Mouse (Mus musculus) kidney, adult 8-10 months (tissue): ENCODE data around the gene Mrpl14.

Source experiments
- DNase-seq, 2 experiments: peaks; one replicate each; pipeline ENCODE4 v3.0.0; 2022

Mrpl14 gene

GRCm38 (mm10) chr17:45686093-45686619 lies at the start of gene Mrpl14:
Gene Mrpl14, plus strand, starts transcription at chr17:45686322.
- peak; percentile 82 to 88 for DNase-seq

GRCm38 (mm10) chr17:45638596-45639295 lies 47.4 kb upstream of the Mrpl14 start:
- no peak for DNase-seq

GRCm38 (mm10) chr17:45641981-45642380 lies 44.1 kb upstream of the Mrpl14 start:
- no peak for DNase-seq

GRCm38 (mm10) chr17:45642701-45643100 lies 43.4 kb upstream of the Mrpl14 start:
- peak; percentile 27 to 53 for DNase-seq

GRCm38 (mm10) chr17:45644185-45644584 lies 41.9 kb upstream of the Mrpl14 start:
- no peak for DNase-seq

DNA sequence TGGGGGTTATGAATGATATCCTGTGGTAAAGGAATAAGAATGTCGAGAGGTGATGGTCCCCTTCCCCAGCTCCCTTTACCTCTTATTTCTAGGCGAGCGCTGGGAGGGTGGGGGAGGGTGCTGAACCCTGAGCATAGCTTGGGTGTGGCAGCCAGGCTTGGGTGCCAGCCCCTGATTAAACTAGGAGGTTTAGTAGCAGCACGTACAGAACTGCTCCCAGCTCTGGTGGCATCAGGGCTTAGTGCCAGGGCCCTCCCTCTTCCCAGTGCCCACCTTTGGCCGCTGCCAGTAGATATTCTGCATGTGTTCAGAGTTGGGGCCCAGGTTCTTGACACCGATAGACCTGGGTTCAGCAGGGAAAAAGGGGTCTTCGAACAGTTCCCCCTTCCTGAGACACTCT lies 32.9 kb upstream of the Mrpl14 start:
- no peak for DNase-seq

DNA sequence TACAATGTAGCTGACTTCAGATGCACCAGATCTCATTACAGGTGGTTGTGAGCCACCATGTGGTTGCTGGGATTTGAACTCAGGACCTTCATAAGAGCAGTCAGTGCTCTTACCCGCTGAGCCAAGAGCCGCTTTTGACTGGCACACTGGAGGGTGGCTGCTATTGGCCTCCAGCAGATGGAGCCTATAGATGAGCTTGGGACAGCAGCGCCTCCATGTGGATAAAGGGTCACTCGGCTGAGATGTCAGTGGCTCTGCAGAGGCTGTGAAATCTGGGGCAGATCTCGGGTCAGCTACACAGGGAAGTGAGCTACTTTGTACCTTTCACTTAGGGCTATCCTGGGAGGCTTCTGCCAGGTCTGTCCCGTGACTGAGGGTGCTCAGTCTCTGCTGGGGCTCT lies 30.3 kb upstream of the Mrpl14 start:
- no peak for DNase-seq

- DNase-seq: no peak
These were observed 26.9 kb upstream of the Mrpl14 start, which contains the start of gene Capn11 for GRCm38 (mm10) chr17:45659225-45659624. Gene Capn11, minus strand, starts transcription at chr17:45659325.

DNA sequence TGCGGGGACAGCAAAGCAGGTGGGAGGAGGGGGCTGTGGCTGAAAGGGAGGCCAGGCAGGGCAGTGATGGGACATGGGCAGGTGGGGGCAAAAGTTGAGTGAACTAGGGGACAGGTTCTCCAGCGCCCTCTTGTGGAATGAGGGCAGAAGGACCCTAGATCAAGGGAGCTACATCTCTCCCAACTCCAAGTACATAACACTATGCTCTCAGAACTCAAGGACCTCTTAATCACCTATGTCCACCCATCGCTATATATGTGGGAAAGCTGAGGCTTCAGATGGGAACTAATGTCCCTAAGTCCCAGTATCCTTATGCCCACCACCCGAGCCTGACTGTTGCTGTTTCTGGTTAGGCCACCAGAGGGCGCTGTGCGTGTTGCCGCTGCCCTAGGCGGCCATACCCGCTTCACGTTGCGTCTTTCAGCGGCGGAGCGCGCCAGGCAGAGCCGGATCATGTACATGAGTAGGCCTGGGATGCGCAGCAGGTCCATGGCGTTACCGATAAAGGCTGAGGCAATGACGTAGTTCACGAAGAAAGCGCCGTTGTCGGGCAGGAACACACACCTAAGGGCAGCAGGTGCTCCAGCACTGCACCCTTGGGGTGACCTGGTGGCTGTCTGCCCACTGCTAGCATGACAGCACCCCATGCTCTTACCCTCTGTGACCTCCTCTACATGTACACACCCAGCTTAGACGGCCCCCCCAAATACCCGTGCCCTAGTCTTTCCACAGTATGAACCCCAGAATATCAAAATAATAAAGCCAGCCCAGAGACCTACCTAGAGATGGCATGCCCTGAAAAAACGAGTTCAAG lies 22.8 kb upstream of the Mrpl14 start:
- DNase-seq: peak; percentile 42 to 72

DNA sequence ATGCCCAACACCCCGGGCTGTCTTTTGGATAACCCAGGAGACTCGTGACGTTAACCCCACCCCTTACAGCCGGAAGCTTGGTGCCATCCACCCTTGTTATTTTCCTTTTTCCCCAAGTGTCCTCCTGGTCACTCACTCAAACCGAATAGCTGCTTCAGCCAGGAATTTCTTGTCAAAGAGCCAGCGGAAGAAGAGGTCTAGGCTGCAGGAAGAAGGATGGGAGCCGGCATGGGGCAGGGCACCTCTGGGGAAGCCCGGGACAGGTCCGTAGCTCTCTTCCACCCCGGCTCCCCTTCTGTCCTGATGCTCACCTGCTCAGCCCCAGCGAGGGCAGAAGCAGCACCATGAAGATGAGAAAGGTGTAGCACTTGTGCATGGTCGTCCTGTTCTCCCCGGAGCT lies 21.5 kb upstream of the Mrpl14 start:
- no peak for DNase-seq

DNA sequence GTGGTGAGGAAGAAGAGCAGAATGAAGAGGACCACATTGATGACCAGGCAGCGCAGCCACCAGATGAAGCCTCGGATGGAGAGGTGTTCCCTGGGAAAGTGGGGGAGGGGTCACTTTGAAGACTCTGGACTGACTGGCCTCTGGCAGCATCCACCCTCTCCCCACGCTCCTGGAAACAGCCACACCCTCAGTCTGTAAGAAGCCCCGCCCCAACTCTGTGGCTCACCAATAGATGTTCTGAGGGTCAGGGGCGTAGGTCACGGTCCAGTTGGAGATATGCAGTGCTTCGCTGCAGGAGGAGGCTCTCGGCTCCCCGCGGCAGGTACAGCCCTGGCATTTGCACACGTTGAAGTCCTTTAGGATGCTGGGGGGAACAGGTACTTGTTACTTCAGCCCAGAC lies 20.0 kb upstream of the Mrpl14 start:
- no peak for DNase-seq

DNA sequence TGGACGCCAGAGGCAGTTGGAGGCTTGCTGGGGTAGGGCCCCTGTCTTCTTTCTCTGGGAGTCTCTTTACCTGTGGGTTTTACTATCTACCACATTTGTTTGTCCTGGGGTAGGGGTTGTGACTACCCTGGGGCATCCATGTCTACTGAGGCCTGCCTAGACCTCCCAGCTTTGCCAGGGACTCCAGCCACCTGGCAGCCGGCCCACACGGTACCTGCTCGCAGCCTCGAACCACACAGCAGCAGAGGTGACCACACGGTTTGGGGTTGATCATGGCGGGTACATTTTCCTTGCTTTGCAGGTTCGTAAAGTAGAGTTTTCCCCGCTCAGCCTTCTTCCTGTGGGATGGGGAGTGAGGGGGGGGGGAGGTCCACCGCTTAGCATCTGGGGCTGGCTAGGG lies 18.6 kb upstream of the Mrpl14 start:
- DNase-seq: no peak

DNA sequence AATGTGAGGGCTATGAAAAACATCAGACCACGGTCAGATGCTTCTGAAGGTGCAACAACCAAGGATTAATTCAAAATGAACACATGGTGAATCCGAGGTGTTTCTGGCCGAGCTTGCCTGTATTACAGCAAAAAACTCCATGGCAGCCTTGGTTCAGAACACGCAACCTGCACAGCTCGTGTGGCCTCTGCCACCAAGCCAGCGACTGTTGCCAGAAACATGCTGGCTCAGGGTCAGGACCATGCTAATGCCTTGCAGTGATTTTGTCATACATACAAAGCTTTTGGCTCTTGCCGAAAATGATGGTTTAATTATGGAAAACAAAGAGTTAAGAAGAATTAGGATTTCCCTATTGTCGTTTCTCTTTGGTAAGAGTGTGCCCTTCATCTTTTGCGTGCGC lies 18.1 kb upstream of the Mrpl14 start:
- DNase-seq: no peak

- no peak for DNase-seq
These were observed 14.3 kb upstream of the Mrpl14 start for GRCm38 (mm10) chr17:45671821-45672220.

DNA sequence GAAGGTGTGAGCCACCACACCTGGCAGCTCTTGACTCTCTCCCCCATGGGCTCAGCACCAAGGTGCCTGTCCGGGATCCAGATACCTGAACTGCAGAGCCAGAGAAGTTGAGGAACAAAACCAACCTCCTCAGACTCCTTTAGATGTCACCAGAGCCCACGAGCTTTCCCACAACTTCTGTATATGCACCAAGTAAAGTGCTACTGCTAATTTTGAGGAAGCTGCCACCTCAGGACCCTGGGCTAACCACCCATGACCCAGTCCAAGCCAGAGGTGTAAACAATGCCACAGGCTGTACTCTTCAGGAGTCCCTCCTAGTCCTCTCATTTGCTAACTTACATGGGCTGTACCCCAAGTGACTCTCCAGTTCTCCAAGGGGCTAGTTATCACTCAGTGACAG lies 13.5 kb upstream of the Mrpl14 start:
- DNase-seq: no peak

- DNase-seq: peak in 1 of 2 experiments; percentile 54
These were observed 8.0 kb upstream of the Mrpl14 start for GRCm38 (mm10) chr17:45678106-45678505.

- peak; percentile 41 to 44 for DNase-seq
These were observed 5.6 kb upstream of the Mrpl14 start for GRCm38 (mm10) chr17:45680391-45680980.

DNA sequence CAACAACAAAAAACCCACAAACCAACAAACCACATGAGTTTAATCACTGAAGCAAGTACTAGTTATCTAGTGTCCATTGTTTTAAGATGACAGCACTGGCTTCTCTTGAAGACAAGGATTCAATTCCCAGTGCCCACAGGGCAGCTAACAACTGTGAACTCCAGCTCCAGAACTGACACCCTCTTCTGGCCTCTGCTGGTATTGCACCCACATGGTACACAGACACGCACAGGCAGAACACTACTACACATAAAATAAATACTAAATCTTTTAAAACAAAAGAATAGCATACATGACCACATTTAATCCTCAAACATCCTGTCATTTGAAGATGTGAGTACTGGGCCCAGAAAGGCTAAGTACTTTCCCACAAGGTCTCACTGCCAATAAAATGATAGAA lies 4.5 kb upstream of the Mrpl14 start:
- DNase-seq: no peak

DNA sequence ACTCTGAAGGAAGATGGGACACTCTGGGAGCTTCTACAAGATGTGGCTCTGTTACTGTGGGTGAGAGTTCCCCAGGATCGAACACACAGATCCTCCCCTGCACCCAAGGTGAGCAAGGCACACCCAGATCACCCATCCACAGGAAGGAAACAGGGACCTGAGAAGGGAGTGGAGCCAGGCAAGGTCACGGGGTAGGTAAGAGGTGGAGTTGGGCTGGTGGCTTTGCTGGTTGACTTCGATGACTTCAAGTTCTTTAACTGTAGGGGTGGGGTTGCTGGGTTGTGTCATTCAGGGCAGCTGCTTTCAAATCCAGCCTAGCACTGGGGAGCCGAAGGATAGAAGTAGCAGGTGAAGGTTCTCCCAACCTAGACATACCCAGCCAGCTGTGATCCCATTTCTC lies 3.3 kb upstream of the Mrpl14 start:
- DNase-seq: no peak

- DNase-seq: no peak
These were observed 1.4 kb upstream of the Mrpl14 start for GRCm38 (mm10) chr17:45684667-45685131.

DNA sequence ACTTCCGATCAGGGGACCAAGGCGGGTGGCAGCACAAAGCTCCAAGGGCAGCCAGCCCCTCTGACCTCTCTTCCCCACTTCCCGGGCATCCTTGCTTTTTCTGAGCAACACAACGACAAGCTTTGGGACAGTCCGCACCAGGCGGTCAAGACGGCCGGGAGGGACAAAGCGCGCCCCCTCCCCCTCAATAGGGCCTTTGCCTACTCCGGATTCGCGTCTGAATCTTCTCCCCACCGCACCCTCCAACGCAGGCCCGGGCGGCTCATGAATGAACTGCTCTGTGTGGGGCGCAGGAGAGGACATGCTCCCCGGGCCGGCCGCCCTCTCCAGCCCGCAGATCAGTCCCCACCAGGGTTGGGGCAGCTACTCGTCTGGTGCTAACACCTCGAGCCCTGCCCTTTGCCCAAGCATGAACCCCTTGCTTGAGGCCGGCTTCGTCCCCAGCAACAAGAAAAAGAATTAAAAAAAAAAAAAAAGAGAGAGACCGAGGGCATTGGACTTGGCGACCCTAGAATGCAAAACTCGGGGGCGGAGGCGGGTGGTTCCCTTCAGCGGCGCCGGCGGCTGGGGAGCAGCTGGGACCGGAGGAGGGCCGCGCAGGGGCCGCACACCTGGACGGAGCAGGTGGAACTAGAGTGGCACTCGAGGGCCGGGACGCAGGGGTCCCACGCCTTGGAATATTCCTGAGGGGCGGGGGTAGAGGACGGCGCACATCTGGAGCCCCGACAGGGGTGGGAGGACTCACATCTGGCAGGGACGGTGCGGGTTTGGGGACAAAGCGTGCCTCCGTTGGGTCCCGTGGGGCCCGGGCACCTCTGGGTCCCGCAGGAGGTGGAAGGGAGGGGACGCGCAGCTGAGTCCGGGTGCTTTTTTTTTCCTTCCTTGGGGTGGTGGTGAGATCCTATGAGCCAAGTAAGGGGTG lies 690 bp upstream of the Mrpl14 start:
- no peak for DNase-seq

GRCm38 (mm10) chr17:45686716-45687115 lies 594 bp downstream of the Mrpl14 start, which contains the start of gene Tmem63b:
Gene Tmem63b, minus strand, starts transcription at chr17:45686905.
- DNase-seq: no peak
